Mouse (Mus musculus): ENCODE data around the gene Cyfip1. TPM values are rescaled to one million over a fixed set of nuclear protein-coding genes. Genes with fewer than 3 reads are reported as not detected.
A peak's percentile ranks its signal among the peaks of the same experiment; 100 is the strongest.

The Cyfip1 gene
- polyA plus RNA-seq, 1 experiment from 2014 or later = 29.6 TPM

DNA sequence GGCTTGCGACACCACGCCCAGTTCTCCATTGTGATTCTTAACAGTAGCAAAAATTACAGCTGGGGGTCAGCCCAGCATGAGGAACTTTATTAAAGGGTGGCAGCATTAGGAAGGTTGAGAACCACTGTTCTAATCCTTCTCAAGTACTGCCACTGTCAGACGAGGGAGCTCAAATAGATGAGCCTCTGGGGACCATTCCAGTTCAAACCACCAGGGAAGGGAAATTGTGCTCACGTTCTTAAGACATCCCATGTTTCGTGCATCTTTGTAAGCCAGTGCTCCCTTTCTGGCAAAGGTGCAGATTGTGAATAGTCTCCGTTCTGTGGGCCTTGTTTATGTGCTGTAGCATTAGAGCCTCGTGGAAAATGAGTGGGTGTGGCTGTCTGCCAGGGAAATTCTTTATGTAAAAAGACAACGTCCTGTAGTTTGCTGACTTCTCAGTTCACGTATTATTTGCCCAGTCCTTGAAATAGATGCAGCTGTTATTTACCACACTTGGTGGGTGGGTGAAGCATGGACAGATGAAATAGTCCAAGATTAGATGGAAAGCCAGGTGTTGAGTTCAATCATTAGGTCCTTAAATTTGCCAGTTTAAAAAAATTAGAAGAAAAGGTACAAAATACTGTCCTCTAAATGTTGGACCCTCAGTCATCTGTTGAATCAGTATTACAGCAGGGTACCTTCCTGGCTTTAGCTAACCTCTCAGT is 5.2 kb downstream of the Cyfip1 start:
- H3K36me3 ChIP-seq = peaks cover 4% of the 10 kb centered on the region; the same call in 1 of the 2 replicates
- H3K9ac ChIP-seq = no peak overlapping the region
- H3K27ac ChIP-seq = no peak overlapping the region
- no peaks in the 10 kb centered on the region for H3K27me3 ChIP-seq (replicated peaks)
- peaks cover 11% of the 10 kb centered on the region for H3K4me1 ChIP-seq
- no peak for ATAC-seq
- no peak overlapping the region for H3K4me3 ChIP-seq
- WGBS (ENCODE audit: insufficient replicate concordance) = 69% methylated on average over 9 of the region's 9 CpGs
- no peak overlapping the region for H3K4me2 ChIP-seq
- H3K9me3 ChIP-seq (replicated peaks) = no peaks in the 10 kb centered on the region

DNA sequence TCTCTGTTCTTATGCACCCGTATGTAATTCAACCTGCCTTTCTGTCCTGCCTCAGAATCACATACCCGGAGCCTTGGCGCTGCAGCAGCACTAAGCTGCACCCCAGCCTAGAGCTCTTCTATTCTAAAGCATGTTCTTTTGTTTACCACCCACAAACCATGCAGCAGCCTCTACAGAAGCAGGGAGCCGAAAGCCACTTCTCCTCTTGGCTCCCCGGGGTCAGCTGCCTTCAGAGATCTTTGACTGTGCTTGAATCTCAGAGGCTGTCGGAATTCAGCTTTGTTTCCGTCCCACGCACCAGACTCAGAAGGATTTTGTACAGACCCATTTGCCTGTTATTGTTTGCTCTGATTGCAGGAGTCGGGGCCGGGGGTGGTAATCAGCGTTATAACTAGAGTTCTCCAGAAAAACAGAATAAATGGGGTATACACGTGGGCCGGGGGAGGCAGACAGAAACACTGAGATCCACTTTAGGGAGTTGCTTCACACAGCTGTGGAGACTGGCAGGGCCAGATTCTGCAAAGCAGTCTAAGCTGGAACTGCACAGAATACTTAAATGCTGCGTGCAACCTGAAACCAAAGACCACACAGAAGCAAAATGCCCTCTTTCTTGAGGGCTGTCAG is 8.5 kb downstream of the Cyfip1 start:
- no peak overlapping the region for H3K9ac ChIP-seq
- no peak overlapping the region for H3K4me3 ChIP-seq
- no peak for ATAC-seq
- H3K36me3 ChIP-seq = peaks cover 4% of the 10 kb centered on the region; the same call in 1 of the 2 replicates
- H3K4me2 ChIP-seq = no peak overlapping the region
- no peak overlapping the region for H3K27ac ChIP-seq
- no peaks in the 10 kb centered on the region for H3K4me1 ChIP-seq
- H3K27me3 ChIP-seq (replicated peaks) = no peaks in the 10 kb centered on the region
- H3K9me3 ChIP-seq (replicated peaks) = no peaks in the 10 kb centered on the region
- WGBS (ENCODE audit: insufficient replicate concordance) = 76% methylated on average over 14 of the region's 14 CpGs

DNA sequence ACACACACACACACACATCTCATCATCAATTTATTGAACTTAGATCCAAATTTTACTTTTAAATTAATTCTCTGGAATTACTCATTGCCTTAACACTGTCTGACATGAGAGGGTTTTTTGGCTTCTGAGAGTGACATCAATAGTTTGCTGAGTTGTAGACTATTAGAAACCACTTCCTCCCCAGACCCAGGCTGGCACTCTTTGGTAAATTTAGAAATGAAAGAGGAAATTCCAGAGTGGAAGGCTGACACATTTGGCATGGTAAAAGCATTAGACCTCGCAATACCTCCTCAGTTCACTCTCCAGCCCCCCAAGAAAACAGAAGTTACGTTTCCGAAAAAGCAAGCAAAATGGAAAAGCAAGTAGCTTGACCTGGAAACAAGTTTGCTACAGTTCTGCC is 11.2 kb downstream of the Cyfip1 start:
- H3K4me1 ChIP-seq = peaks cover 5% of the 10 kb centered on the region; the same call in 1 of the 2 replicates
- H3K9ac ChIP-seq = no peak overlapping the region
- 54% methylated on average over 3 of the region's 3 CpGs for WGBS (ENCODE audit: insufficient replicate concordance)
- H3K36me3 ChIP-seq = peaks cover 4% of the 10 kb centered on the region; the same call in 1 of the 2 replicates
- no peak overlapping the region for H3K27ac ChIP-seq
- no peak for ATAC-seq
- H3K4me2 ChIP-seq = no peak overlapping the region
- H3K4me3 ChIP-seq = no peak overlapping the region
- no peaks in the 10 kb centered on the region for H3K9me3 ChIP-seq (replicated peaks)
- no peaks in the 10 kb centered on the region for H3K27me3 ChIP-seq (replicated peaks)

DNA sequence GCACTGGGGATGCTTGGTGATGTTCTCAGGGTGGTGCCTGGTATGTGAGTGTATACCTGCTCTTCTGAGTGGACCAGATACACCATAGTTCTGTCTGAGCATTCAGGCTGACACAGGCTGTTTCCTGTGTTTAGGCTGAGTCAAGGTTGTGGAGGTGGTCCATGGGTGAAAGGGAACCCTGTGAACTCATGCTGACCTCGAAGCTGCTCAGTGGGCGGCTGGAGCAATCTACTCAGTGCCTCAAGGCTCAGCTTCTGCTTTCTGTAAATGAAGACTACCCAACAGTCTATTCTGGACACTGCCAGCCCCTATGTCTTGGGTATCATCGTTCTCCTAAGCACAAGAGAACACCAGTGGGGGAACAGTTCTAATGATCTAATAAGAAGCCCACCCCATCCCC is 14.1 kb downstream of the Cyfip1 start:
- Histone ChIP-seq H3K27me3 (replicated peaks) (no peaks in the 10 kb centered on the region), H3K36me3 (no peaks in the 10 kb centered on the region), H3K4me1 (peaks cover 14% of the 10 kb centered on the region), H3K27ac (no peak overlapping the region), H3K4me2 (no peak overlapping the region), H3K4me3 (no peak overlapping the region), H3K9ac (no peak overlapping the region), H3K9me3 (replicated peaks) (no peaks in the 10 kb centered on the region)
- 38% methylated on average over 3 of the region's 3 CpGs for WGBS (ENCODE audit: insufficient replicate concordance)
- ATAC-seq = peak; percentile 13; the same call in 1 of the 2 replicates

DNA sequence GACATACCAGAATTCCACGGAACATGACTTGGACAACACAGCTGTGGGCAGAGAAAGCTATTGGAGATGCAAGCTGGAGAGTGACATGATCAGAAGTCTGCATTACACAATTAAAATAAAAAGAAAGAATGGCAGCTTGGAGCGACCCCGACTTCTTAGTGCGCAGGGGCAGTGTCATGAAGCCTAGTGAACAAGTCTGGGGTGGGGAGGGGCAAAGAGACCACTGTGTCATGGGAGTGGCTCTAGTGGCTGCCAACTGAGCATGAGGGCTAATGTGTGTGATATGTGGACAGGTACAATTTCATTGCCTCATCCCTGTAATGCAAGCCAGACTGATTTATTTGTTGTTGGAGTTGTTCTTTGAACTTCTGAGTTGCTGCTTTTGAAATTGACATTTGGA is 15.2 kb downstream of the Cyfip1 start:
- no peak overlapping the region for H3K27ac ChIP-seq
- no peaks in the 10 kb centered on the region for H3K27me3 ChIP-seq (replicated peaks)
- H3K4me3 ChIP-seq = no peak overlapping the region
- no peak overlapping the region for H3K9ac ChIP-seq
- H3K36me3 ChIP-seq = no peaks in the 10 kb centered on the region
- no peaks in the 10 kb centered on the region for H3K9me3 ChIP-seq (replicated peaks)
- peaks cover 14% of the 10 kb centered on the region for H3K4me1 ChIP-seq
- no peak for ATAC-seq
- 85% methylated on average over 4 of the region's 4 CpGs for WGBS (ENCODE audit: insufficient replicate concordance)
- no peak overlapping the region for H3K4me2 ChIP-seq

DNA sequence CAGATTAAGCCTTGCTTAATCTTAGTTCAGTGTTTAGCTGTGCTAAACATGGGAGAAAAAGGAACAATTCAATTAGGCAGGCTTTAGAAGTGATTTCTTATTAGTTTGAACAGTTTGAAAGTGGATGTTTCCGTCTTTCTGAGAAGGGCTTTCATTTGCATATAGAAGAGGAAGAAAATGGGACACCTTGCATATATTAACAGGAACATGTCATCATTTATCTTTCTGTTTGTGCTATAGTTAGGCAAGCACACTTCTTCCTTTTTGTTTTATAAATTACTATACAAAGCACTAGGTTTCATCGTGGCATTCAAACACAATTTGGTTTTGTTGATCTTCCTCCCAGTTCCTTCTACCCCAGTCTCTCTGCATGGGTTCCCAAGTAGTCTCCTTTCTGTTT is 16.2 kb downstream of the Cyfip1 start:
- ATAC-seq = no peak

DNA sequence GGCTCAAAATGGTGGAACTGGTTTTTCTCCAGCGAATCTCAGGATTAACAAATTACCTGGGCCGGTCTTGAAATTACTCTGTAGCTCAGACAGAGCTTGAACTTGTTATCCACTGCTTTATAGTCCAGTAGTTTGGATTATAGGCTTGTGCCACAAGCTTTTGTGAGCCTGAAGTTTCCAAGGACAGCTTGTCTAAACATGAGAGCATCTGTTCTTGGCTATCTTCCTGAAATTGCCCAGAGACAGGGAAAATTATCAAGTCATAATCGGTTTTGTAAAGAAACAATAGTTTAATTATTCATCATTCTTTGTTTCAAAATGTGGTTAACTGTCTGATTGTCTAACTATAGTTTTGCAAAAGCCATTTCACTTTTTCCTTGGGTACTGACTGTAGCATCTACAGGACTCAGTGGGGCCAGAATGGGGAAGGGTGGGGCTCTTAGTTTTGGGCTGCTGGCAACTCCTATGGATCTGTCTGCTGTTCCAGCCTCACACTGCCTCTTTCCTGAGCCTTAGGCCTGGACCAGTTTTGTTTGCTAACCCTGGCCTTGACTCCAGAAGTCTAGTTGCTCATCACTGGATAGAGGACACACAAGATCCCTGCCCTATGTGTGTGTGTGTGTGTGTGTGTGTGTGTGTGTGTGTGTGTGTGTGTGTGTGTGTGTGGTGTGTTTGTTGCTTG is 17.4 kb downstream of the Cyfip1 start:
- Histone ChIP-seq H3K27me3 (replicated peaks) (no peaks in the 10 kb centered on the region), H3K4me2 (no peak overlapping the region), H3K36me3 (no peaks in the 10 kb centered on the region), H3K9ac (no peak overlapping the region), H3K9me3 (replicated peaks) (no peaks in the 10 kb centered on the region), H3K4me3 (no peak overlapping the region), H3K27ac (no peak overlapping the region), H3K4me1 (peaks cover 14% of the 10 kb centered on the region)
- 75% methylated on average over 3 of the region's 3 CpGs for WGBS (ENCODE audit: insufficient replicate concordance)
- no peak for ATAC-seq

More for the DNA sequence above, 16.2 kb downstream of the Cyfip1 start:
- WGBS (ENCODE audit: insufficient replicate concordance) = 52% methylated on average over 2 of the region's 2 CpGs
- H3K4me2 ChIP-seq = no peak overlapping the region
- H3K9me3 ChIP-seq (replicated peaks) = no peaks in the 10 kb centered on the region
- no peaks in the 10 kb centered on the region for H3K27me3 ChIP-seq (replicated peaks)
- no peak overlapping the region for H3K9ac ChIP-seq
- no peak overlapping the region for H3K27ac ChIP-seq
- no peak overlapping the region for H3K4me3 ChIP-seq
- H3K36me3 ChIP-seq = no peaks in the 10 kb centered on the region
- H3K4me1 ChIP-seq = peaks cover 14% of the 10 kb centered on the region

DNA sequence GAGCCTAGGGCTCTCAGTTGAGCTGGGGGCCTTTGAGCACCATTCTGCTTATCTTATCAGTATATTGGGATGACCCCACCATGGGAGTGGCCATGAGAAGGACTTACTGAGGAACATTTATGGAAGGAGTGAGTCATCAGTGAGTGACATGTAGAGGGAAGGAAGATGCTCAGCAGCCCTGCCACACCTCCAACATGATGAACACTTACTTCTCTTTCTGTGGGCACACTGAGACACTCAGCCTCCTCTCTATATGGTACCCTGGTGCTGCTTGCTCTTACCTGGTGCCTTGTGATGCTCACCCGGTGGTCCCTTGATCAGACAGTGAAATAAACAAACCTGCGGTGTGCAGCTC is 17.9 kb downstream of the Cyfip1 start:
- 69% methylated on average over 2 of the region's 2 CpGs for WGBS (ENCODE audit: insufficient replicate concordance)
- ATAC-seq = no peak

DNA sequence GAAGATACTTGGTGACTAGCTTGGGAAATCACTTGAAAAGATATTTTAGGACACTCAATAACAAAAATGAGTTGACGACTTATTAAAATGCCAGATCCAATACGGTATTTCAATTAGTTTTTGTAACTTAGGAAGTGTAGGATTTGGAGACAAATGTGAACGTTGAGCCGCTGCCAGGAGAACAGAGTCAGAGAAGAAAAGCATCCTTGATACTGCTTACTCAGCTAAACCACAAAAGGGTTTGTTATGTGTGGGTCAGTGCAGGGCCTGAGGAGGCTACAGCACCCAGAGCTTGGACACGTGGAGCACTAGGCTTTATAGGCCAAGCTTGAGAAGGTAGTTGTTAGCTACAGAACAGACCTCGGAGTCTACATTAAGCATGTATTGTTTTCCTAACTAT is 18.4 kb downstream of the Cyfip1 start:
- ATAC-seq = no peak

More for the DNA sequence above, 17.9 kb downstream of the Cyfip1 start:
- H3K9me3 ChIP-seq (replicated peaks) = no peaks in the 10 kb centered on the region
- H3K4me1 ChIP-seq = peaks cover 14% of the 10 kb centered on the region
- no peaks in the 10 kb centered on the region for H3K36me3 ChIP-seq
- H3K4me2 ChIP-seq = no peak overlapping the region
- H3K4me3 ChIP-seq = no peak overlapping the region
- no peaks in the 10 kb centered on the region for H3K27me3 ChIP-seq (replicated peaks)
- no peak overlapping the region for H3K9ac ChIP-seq
- no peak overlapping the region for H3K27ac ChIP-seq

DNA sequence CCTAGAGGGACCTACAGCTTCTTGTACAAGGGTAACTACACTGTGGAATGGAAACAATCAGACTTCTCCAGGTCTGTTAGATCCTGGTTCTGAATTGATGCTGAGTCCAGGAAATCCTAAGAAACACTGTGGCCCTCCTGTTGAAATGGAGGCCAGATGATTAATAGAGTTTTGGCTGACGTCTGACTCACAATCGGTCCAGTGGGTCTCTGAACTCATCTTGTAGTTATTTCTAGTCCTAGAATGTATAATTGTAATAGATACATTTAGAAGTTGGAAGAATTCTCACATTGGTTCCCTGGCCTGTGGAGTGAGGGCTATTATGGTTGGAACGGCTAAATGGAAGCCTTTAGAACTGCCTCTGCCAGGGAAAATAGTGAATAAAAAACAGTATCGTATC is 19.6 kb downstream of the Cyfip1 start:
- H3K27ac ChIP-seq = no peak overlapping the region
- no peak for ATAC-seq
- H3K9ac ChIP-seq = no peak overlapping the region
- 77% methylated on average over 4 of the region's 4 CpGs for WGBS (ENCODE audit: insufficient replicate concordance)
- H3K4me3 ChIP-seq = no peak overlapping the region
- no peak overlapping the region for H3K4me2 ChIP-seq
- peaks cover 18% of the 10 kb centered on the region for H3K4me1 ChIP-seq
- H3K27me3 ChIP-seq (replicated peaks) = no peaks in the 10 kb centered on the region
- H3K36me3 ChIP-seq = no peaks in the 10 kb centered on the region
- H3K9me3 ChIP-seq (replicated peaks) = no peaks in the 10 kb centered on the region

More for the DNA sequence above, 18.4 kb downstream of the Cyfip1 start:
- Histone ChIP-seq H3K4me1 (peaks cover 14% of the 10 kb centered on the region), H3K9ac (no peak overlapping the region), H3K4me2 (no peak overlapping the region), H3K27me3 (replicated peaks) (no peaks in the 10 kb centered on the region), H3K9me3 (replicated peaks) (no peaks in the 10 kb centered on the region), H3K4me3 (no peak overlapping the region), H3K36me3 (no peaks in the 10 kb centered on the region), H3K27ac (no peak overlapping the region)
- whole genome bisulfite sequencing (ENCODE audit: insufficient replicate concordance) = 82% methylated on average over 6 of the region's 6 CpGs

DNA sequence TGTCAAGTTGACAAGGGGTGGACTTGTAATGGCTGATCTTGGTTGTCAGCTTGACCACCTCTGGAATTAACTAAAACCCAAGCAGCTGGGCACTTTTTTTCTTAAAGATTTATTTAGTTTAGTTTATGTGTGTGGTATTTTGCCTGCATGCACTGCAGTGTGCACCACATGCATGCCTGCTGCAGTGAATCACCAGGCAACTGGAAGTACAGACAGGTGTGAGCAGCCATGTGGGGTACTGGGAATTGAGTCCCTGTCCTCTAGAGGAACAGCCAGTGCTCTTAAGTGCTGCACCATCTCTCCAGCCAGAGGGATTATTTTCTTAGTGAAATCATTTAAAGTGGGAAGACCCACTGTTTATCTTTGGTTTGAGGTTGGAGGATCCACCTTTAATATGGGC is 23.5 kb downstream of the Cyfip1 start:
- H3K4me2 ChIP-seq = no peak overlapping the region
- peaks cover 14% of the 10 kb centered on the region; the same call in 1 of the 2 replicates for H3K4me1 ChIP-seq
- no peak overlapping the region for H3K4me3 ChIP-seq
- no peak overlapping the region for H3K9ac ChIP-seq
- no peaks in the 10 kb centered on the region for H3K27me3 ChIP-seq (replicated peaks)
- H3K36me3 ChIP-seq = no peaks in the 10 kb centered on the region
- no peak for ATAC-seq
- H3K9me3 ChIP-seq (replicated peaks) = no peaks in the 10 kb centered on the region
- no peak overlapping the region for H3K27ac ChIP-seq

DNA sequence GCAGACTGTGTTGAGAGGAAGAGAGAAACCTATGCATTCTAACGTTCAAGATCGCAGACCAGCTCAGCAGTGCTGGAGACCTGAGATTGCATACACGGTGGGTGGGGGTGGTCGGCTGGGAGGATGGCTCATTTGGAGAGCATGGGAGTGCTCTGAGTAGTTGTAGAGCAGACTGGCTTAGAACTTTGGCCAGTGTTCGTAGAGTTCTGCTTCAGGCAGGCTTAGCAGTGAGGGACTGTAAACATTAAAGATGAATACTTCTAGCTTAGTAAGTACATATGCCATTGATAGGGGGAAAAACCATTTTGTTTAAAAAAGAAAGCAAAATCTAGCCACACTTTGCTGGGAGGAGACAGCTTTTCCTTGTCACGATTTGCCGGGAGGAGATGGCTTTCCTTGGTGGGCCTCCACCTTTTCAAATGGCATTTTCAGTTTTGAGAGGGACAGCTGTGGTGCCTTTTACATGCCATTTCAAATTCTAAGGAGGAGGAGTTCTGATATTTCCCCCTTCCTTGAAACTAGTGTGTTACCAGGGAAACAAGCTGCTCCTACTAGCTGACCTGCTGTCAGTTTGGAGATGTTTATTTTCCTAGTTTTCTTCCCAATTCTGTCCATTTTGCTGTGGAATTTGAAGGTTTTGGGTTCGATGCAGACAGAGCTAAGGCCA is 24.3 kb downstream of the Cyfip1 start:
- Histone ChIP-seq H3K4me3 (no peak overlapping the region), H3K9ac (no peak overlapping the region), H3K27ac (no peak overlapping the region), H3K4me2 (no peak overlapping the region), H3K27me3 (replicated peaks) (no peaks in the 10 kb centered on the region), H3K36me3 (no peaks in the 10 kb centered on the region), H3K9me3 (replicated peaks) (no peaks in the 10 kb centered on the region), H3K4me1 (peaks cover 14% of the 10 kb centered on the region; the same call in 1 of the 2 replicates)
- no peak for ATAC-seq
- WGBS (ENCODE audit: insufficient replicate concordance) = 55% methylated on average over 8 of the region's 8 CpGs

Measured in liver, embryonic 12.5 days (tissue).